Mouse (Mus musculus) midbrain, embryonic 13.5 days (tissue): ENCODE measurements around the gene Cald1. TPM values are rescaled to one million over a fixed set of nuclear protein-coding genes. Genes with fewer than 3 reads are reported as not detected.

Experiments
- ATAC-seq: fragments of 200-750 bp; cut with Nextera tagmentation; 2 replicates; pipeline ENCODE4 v1.8.0; 2017; ENCODE audit warnings: mild to moderate bottlenecking, moderate TSS enrichment, moderate library complexity
- H3K27ac ChIP-seq: fragments of 300-500 bp; sonication (generic); 2 replicates; pipeline ENCODE4 v1.5.1; 2015; ENCODE audit warnings: inconsistent platforms, mild to moderate bottlenecking, moderate library complexity
- H3K27me3 ChIP-seq: fragments of 300-500 bp; sonication (generic); 2 replicates; pipeline ENCODE4 v1.6.1; 2015; ENCODE audit warnings: mild to moderate bottlenecking, inconsistent platforms
- H3K36me3 ChIP-seq: fragments of 300-500 bp; sonication (generic); 2 replicates; pipeline ENCODE4 v1.6.1; 2015; ENCODE audit warnings: mild to moderate bottlenecking, inconsistent platforms
- H3K4me1 ChIP-seq: fragments of 300-500 bp; sonication (generic); replicated peaks from 2 replicates; pipeline ENCODE4 v1.6.1; 2015; ENCODE audit warnings: inconsistent platforms
- H3K4me2 ChIP-seq: fragments of 300-500 bp; sonication (generic); replicated peaks from 2 replicates; pipeline ENCODE4 v1.6.1; 2015; ENCODE audit warnings: moderate library complexity, mild to moderate bottlenecking, inconsistent platforms
- H3K4me3 ChIP-seq: fragments of 300-500 bp; sonication (generic); replicated peaks from 2 replicates; pipeline ENCODE4 v1.5.1; 2015; ENCODE audit warnings: mild to moderate bottlenecking, inconsistent platforms
- H3K9ac ChIP-seq: fragments of 300-500 bp; sonication (generic); replicated peaks from 2 replicates; pipeline ENCODE4 v1.6.1; 2015; ENCODE audit warnings: mild to moderate bottlenecking, inconsistent platforms
- H3K9me3 ChIP-seq: fragments of 300-500 bp; sonication (generic); 2 replicates; pipeline ENCODE4 v1.6.1; 2016; ENCODE audit warnings: mild to moderate bottlenecking, inconsistent platforms
- WGBS: fragments of 180-500 bp; shearing (Covaris S2); methylation state at CpG from one replicate; pipeline ENCODE4 v1.1.7; 2015; 5-methylcytosine and 5-hydroxymethylcytosine counted together
- polyA plus RNA-seq: library from polyadenylated mRNA; unstranded; fragments of >200 nt; fragmentation: Nextera tagmentation; extraction: Ambion mirVana; gene quantifications from 2 replicates; pipeline ENCODE4 v1.2.1, GENCODE M21; 2015

The Cald1 gene
- polyA plus RNA-seq, 1 experiment from 2014 or later = 83.7 TPM

DNA sequence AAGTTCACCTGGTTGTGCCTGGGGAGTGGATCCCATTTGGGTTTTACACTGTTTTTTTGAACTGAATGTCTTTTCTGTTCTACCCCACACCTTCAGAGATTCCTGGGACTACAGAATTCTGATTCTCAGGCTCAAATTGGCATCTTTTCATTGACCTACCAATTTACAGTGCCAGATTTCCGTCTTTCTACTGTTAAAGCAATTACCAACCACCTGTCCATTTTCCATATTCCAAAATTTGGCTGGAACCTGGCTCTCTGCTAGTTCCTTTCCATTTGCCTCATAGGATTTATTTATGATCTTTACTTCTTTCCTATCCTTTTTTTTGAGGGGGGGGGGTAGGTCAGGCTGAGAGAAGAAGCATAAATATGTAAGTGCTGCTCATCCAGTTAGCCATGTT lies 4.9 kb upstream of the Cald1 start:
- Histone ChIP-seq H3K9me3 (no peaks in the 10 kb centered on the region), H3K27ac (no peak overlapping the region), H3K4me2 (no peak overlapping the region), H3K36me3 (no peaks in the 10 kb centered on the region), H3K4me3 (no peak overlapping the region), H3K9ac (no peak overlapping the region), H3K27me3 (no peaks in the 10 kb centered on the region), H3K4me1 (peaks cover 7% of the 10 kb centered on the region)
- no peak for ATAC-seq
- 91% methylated on average over 1 of the region's 1 CpGs for WGBS

DNA sequence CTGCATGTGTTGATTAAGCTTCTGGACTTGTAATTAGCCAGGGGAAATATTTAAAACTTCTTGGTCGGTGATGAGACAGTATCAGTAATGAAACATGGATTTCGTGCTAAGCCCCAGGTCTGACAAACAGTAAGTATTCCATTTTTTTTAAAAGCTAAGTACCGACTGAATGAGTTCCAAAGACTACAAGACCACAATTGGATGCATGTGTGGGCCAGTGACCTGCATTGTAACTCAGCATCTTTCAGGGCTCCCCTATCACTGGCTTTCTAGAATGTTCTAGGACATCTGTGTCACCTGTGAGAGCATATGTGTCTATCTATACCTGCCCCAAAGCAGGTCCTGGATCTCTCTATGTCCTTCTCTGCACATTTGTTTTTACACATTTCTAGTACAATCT lies 984 bp upstream of the Cald1 start:
- no peak for ATAC-seq
- no peak overlapping the region for H3K27ac ChIP-seq
- H3K4me2 ChIP-seq = no peak overlapping the region

DNA sequence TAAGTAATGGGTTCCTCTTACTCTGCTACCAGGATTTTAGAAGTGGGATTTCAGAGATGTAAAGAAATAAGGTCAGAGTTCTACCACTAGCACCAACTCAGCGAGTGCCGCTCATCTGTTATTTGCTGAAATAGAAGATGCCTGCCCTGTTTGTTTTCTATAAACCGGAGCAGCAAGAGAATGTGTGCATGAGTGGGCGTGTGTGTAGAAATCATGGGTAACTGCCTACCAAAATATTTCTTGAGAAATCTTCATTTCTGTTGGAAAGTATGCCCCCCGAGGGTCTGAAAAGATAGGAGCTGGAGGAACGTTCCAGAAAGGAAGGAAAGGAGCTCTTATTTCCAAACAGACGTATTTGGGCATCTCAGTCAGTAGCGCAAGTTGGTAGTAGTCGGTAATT lies 871 bp downstream of the Cald1 start:
- Histone ChIP-seq H3K4me3 (0 out of 2 replicates have a peak overlapping the region, but pooled peaks have one; percentile 5), H3K27me3 (no peaks in the 10 kb centered on the region), H3K36me3 (no peaks in the 10 kb centered on the region), H3K4me2 (no peak overlapping the region; the same call in 1 of the 2 replicates), H3K9me3 (no peaks in the 10 kb centered on the region), H3K27ac (no peak overlapping the region), H3K9ac (no peak overlapping the region), H3K4me1 (peaks cover 12% of the 10 kb centered on the region)
- 74% methylated on average over 9 of the region's 9 CpGs for WGBS
- ATAC-seq = no peak

More for the DNA sequence above, 984 bp upstream of the Cald1 start:
- H3K27me3 ChIP-seq = no peaks in the 10 kb centered on the region
- H3K4me3 ChIP-seq = no peak overlapping the region
- H3K4me1 ChIP-seq = peaks cover 12% of the 10 kb centered on the region
- no peaks in the 10 kb centered on the region for H3K36me3 ChIP-seq
- 69% methylated on average over 3 of the region's 3 CpGs for WGBS
- H3K9ac ChIP-seq = no peak overlapping the region
- no peaks in the 10 kb centered on the region for H3K9me3 ChIP-seq

DNA sequence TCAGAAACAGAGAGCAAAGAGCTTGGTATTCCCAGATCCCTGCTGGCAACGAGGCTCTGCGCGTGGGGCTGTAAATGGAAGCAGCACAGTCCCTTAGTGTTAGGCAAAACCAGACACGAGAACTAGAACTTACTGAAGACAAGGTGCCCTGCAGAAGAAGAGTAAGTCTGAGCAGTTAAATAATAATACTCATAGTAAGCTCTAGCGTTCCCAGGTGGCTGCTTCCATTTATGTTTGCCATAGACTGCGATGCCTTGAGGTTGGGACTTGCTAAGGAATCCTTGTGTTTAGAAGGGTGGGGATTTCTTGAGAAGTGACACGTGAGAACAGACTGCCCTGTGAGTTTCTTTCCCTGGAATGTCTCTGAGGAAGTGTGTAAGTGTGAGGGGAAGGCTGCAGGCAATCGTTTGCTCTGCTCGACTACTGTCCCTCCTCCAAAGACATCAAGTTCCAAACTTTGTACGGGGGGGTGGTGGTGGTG lies 1.4 kb downstream of the Cald1 start:
- Histone ChIP-seq H3K27me3 (no peaks in the 10 kb centered on the region), H3K9ac (no peak overlapping the region), H3K4me2 (no peak overlapping the region), H3K4me3 (0 out of 2 replicates have a peak overlapping the region, but pooled peaks have one; percentile 5), H3K4me1 (peaks cover 12% of the 10 kb centered on the region), H3K27ac (no peak overlapping the region), H3K36me3 (no peaks in the 10 kb centered on the region), H3K9me3 (no peaks in the 10 kb centered on the region)
- 71% methylated on average over 10 of the region's 10 CpGs for WGBS
- ATAC-seq = no peak

DNA sequence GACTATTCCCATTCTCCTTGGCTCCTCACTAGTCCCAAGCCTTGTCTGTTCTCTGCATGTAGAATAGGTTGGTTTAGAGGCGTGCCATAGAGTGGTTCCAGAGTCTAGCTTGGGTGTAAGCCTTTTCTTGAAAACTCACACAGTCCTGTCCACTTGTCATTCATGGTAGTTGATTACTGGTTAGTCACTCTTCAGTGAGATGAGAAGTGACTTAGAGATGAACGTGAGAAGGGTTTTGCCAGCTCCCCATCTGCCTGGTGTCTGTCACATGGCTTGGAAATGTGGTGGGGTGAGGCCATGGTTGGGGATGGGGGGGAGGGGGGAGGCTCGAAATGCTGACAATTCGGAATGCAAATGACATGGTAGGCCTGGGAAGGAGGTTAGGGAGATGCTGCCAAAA lies 2.5 kb downstream of the Cald1 start:
- no peak overlapping the region for H3K9ac ChIP-seq
- H3K4me2 ChIP-seq = no peak overlapping the region
- no peak overlapping the region for H3K27ac ChIP-seq
- no peak for ATAC-seq
- no peaks in the 10 kb centered on the region for H3K27me3 ChIP-seq
- H3K36me3 ChIP-seq = no peaks in the 10 kb centered on the region
- H3K4me1 ChIP-seq = peaks cover 12% of the 10 kb centered on the region
- WGBS = 81% methylated on average over 4 of the region's 4 CpGs
- no peak overlapping the region for H3K4me3 ChIP-seq
- H3K9me3 ChIP-seq = no peaks in the 10 kb centered on the region

DNA sequence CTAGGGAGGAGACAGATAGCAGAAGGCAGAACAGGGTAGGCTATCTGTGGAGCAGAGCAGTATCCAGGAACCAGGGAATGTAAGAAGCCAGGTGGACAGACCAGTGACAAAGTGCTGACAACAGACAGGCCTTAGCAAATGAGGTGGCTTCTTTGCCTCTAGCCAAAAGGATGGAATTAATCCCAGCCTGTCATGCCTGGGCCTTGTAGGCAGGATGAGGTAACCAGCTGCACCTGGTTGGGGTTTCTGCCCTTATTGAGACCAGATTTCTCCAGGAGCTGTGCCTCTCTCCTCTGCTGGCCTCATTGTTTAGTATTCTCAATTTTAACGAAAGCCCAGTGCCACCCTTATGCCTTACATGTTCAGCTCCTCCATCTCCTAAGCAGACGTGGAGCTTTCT lies 3.8 kb downstream of the Cald1 start:
- 81% methylated on average over 2 of the region's 2 CpGs for WGBS
- Histone ChIP-seq H3K27ac (no peak overlapping the region), H3K36me3 (no peaks in the 10 kb centered on the region), H3K4me2 (no peak overlapping the region), H3K9me3 (no peaks in the 10 kb centered on the region), H3K9ac (no peak overlapping the region), H3K27me3 (no peaks in the 10 kb centered on the region), H3K4me3 (no peak overlapping the region), H3K4me1 (peaks cover 12% of the 10 kb centered on the region)
- ATAC-seq = no peak

DNA sequence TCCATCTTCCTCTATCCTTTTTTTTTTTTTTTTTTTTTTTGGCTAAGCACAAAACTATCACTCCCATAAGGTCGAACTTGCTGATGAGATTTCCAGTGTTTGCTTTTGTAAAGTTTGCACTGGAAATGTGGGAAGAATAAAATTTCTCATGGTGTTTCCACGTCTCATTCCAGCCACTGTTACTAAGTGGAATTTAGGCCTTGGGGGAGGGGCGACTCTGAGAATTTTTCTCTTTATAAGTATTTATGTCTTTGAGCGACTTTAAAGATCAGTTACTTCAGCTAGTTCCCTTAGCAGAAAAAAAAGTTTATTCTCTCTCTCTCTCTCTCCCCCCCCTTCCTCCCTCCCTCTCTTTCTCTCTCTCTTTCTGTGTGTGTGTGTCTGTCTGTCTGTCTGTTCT lies 8.1 kb downstream of the Cald1 start:
- H3K9ac ChIP-seq = no peak overlapping the region
- ATAC-seq = no peak
- H3K27me3 ChIP-seq = no peaks in the 10 kb centered on the region
- 76% methylated on average over 4 of the region's 4 CpGs for WGBS
- no peaks in the 10 kb centered on the region for H3K36me3 ChIP-seq
- no peak overlapping the region for H3K27ac ChIP-seq
- no peak overlapping the region for H3K4me3 ChIP-seq
- peaks cover 6% of the 10 kb centered on the region; the same call in 1 of the 2 replicates for H3K4me1 ChIP-seq
- no peak overlapping the region for H3K4me2 ChIP-seq
- no peaks in the 10 kb centered on the region for H3K9me3 ChIP-seq

DNA sequence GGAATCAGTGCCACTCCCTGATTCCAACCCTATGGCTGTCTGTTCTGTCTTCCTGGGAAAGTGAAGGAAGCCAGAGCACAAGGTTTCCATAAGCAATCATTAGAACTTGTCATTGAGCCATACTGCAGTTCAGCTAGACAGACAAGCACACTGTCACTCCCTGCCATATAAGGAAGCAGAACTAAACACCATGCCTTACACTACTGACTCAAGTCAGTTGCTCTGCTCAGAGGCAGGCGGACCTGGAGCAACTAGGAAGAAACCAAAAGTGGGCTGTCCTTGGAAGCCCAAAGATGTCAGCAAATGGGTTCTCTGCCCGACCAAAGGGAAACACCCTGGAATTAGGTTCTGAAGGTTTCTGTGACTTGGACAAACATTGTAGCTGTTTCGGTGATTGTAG lies 10.3 kb downstream of the Cald1 start:
- WGBS = 89% methylated on average over 3 of the region's 3 CpGs

DNA sequence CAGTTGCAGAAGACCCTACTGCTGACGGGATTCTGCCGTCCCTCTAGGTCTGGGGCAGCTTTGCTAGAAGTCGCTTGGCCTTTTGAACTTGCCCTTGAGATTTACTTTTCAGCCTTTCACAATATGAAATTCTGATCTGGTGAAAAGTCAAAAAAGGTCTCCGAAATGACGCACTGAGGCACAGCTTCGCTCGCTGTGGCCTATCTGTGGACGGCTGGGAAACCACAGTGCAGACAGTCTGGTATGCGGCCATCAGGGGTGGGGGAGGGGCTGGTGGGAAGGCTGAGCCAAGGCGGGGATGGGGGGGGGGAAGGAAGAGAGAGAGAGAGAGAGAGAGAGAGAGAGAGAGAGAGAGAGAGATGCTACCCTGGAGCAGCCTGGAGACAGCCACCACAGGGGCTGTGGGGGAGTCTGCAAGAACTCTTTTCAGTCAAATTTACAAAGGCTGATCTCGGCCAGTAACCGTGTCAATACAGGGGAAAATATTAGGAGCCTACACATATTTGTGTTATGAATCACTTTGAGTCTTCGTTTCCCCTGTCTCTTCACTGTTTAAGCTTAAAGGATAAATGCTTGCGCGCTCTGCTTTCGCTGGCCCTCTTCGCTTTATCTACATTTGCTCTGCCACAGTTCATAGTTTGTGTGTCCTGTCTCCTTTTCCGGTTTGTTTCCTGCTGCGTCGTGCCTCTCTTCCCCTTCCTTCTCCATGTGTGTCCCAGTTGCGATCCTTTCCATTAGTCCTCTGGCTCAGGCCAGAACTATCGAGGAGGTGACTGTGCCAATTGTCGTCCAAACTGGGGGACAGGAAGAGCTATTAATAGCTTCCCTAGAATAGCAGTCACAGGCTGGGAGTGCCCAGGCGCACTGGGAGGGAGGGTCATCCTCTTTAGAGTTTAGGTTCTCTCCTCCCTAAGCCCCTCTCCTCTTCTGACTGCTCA lies 11.9 kb downstream of the Cald1 start:
- 49% methylated on average over 24 of the region's 24 CpGs for WGBS
- Histone ChIP-seq H3K27ac (no peak overlapping the region), H3K4me3 (no peak overlapping the region), H3K9me3 (no peaks in the 10 kb centered on the region), H3K9ac (no peak overlapping the region), H3K4me2 (no peak overlapping the region), H3K27me3 (no peaks in the 10 kb centered on the region), H3K36me3 (no peaks in the 10 kb centered on the region), H3K4me1 (peaks cover 6% of the 10 kb centered on the region; the same call in 1 of the 2 replicates)
- no peak for ATAC-seq

More for the DNA sequence above, 10.3 kb downstream of the Cald1 start:
- Histone ChIP-seq H3K36me3 (no peaks in the 10 kb centered on the region), H3K27ac (no peak overlapping the region), H3K9me3 (no peaks in the 10 kb centered on the region), H3K4me3 (no peak overlapping the region), H3K27me3 (no peaks in the 10 kb centered on the region), H3K9ac (no peak overlapping the region), H3K4me2 (no peak overlapping the region), H3K4me1 (peaks cover 6% of the 10 kb centered on the region; the same call in 1 of the 2 replicates)
- ATAC-seq = no peak

DNA sequence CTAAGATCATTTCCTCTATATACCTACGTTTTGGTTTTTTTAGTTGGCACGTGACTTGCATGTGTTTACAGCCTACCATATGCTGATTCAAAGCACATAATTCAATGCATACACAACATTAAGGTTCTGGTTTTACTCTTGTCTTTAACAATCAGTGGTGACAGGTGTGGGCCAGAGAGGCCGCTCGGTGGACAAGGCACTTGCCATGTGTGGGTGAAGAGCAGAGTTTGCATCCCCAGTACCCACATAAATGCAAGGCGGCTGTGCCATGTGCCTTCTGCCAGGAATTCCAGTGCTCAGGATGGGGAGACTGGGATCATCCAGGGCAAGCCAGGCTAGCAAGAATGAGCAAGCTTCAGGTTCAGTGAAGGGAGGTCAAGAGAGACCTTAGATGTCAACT lies 14.8 kb downstream of the Cald1 start:
- no peak for ATAC-seq
- Histone ChIP-seq H3K4me2 (no peak overlapping the region), H3K9ac (no peak overlapping the region), H3K27me3 (no peaks in the 10 kb centered on the region), H3K4me1 (peaks cover 6% of the 10 kb centered on the region; the same call in 1 of the 2 replicates), H3K27ac (no peak overlapping the region), H3K9me3 (no peaks in the 10 kb centered on the region), H3K4me3 (no peak overlapping the region), H3K36me3 (no peaks in the 10 kb centered on the region)
- WGBS = 95% methylated on average over 5 of the region's 5 CpGs

DNA sequence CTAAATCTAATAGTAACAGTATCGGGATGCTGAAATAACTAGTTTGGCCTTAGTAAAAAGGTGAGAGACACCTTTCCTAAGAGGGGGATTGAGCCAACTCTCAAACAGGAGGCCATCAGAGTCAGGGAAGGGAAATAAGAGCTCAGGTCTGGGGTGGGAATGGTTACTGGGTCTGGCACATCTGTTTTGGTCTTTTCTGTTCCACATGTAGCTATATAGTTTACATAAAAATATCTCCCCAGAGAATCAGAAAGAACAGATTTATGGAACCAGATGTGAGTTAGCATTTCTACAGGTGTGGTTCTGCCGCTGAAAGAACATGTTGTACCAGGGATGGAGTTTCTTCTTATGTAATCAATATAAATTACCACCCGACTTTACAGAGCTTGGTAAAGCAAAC lies 17.1 kb downstream of the Cald1 start:
- H3K9ac ChIP-seq = no peak overlapping the region
- no peaks in the 10 kb centered on the region for H3K9me3 ChIP-seq
- WGBS = 85% methylated on average over 3 of the region's 3 CpGs
- no peak overlapping the region for H3K27ac ChIP-seq
- H3K4me3 ChIP-seq = no peak overlapping the region
- ATAC-seq = no peak
- no peak overlapping the region for H3K4me2 ChIP-seq
- no peaks in the 10 kb centered on the region for H3K36me3 ChIP-seq
- H3K4me1 ChIP-seq = no peaks in the 10 kb centered on the region
- no peaks in the 10 kb centered on the region for H3K27me3 ChIP-seq

DNA sequence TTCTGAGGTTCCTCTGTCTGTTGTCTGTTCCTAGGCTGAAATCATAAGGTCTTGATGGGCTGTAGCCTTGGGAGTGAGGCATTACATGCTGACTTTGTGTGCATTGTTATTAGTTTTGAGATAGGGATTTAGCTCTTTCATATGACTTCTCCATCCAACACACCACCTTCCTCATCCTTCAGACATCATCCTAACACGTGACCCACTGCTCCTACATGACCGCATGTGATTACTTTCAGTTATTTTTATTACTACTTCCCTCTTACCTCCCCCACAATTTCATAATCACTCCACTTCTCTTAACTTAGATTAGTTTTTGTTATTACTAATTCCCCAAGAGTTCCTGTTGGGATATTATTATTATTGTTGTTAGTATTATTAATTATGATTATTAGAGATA lies 21.2 kb downstream of the Cald1 start:
- H3K4me3 ChIP-seq = no peak overlapping the region
- H3K27me3 ChIP-seq = no peaks in the 10 kb centered on the region
- H3K36me3 ChIP-seq = no peaks in the 10 kb centered on the region
- WGBS = 91% methylated on average over 2 of the region's 2 CpGs
- H3K9me3 ChIP-seq = no peaks in the 10 kb centered on the region
- no peak overlapping the region for H3K9ac ChIP-seq
- no peak overlapping the region for H3K27ac ChIP-seq
- no peak overlapping the region for H3K4me2 ChIP-seq
- no peak for ATAC-seq
- H3K4me1 ChIP-seq = no peaks in the 10 kb centered on the region
